Mouse (Mus musculus) kidney, postnatal 0 days (tissue): Measurements from ENCODE around the gene Cnksr1. TPM values are rescaled to one million over a fixed set of nuclear protein-coding genes. Genes with fewer than 3 reads are reported as not detected.

Experiments used
- ATAC-seq: fragments of 200-750 bp; cut with Nextera tagmentation; replicated peaks from 2 replicates; pipeline ENCODE4 v1.8.0; 2017; ENCODE audit warnings: low read depth, moderate number of reproducible peaks, moderate TSS enrichment, moderate library complexity; ENCODE audit not compliant: low FRiP score
- DNase-seq: peaks from one replicate; pipeline ENCODE4 v3.0.0-alpha.2; 2016; ENCODE audit warnings: low spot score
- H3K27ac ChIP-seq: fragments of 300-500 bp; sonication (generic); 2 replicates; pipeline ENCODE4 v1.5.1; 2014; ENCODE audit warnings: mild to moderate bottlenecking
- H3K27me3 ChIP-seq: fragments of 300-500 bp; sonication (generic); 2 replicates; pipeline ENCODE4 v1.6.1; 2014; ENCODE audit warnings: low read length, mixed read lengths; ENCODE audit not compliant: insufficient read depth
- H3K36me3 ChIP-seq: fragments of 300-500 bp; sonication (generic); 2 replicates; pipeline ENCODE4 v1.6.1; 2014; ENCODE audit warnings: low read length, mixed read lengths; ENCODE audit not compliant: insufficient read depth
- H3K4me1 ChIP-seq: fragments of 300-500 bp; sonication (generic); replicated peaks from 2 replicates; pipeline ENCODE4 v1.6.1; 2014; ENCODE audit warnings: antibody characterized with exemption, low read length, mixed read lengths; ENCODE audit not compliant: insufficient read depth
- H3K4me2 ChIP-seq: fragments of 300-500 bp; sonication (generic); 2 replicates; pipeline ENCODE4 v1.6.1; 2014; ENCODE audit warnings: mild to moderate bottlenecking, low read length, moderate library complexity, mixed read lengths
- H3K4me3 ChIP-seq: fragments of 300-500 bp; sonication (generic); replicated peaks from 2 replicates; pipeline ENCODE4 v1.5.1; 2014; ENCODE audit warnings: low read depth, low read length
- H3K9ac ChIP-seq: fragments of 300-500 bp; sonication (generic); 2 replicates; pipeline ENCODE4 v1.6.1; 2014; ENCODE audit warnings: low read depth, low read length
- H3K9me3 ChIP-seq: fragments of 300-500 bp; sonication (generic); replicated peaks from 2 replicates; pipeline ENCODE4 v1.6.1; 2016; ENCODE audit warnings: low read length, inconsistent platforms, mixed read lengths
- CTCF ChIP-seq: IDR thresholded peaks from 2 replicates; pipeline ENCODE4 v1.5.1; 2016; ENCODE audit warnings: antibody characterized with exemption, low read depth, mild to moderate bottlenecking, moderate library complexity
- WGBS: fragments of 180-500 bp; shearing (Covaris S2); extraction: QIAGEN DNeasy Blood & Tissue Kit; methylation state at CpG from one replicate; pipeline ENCODE4 v1.1.7; 2014; 5-methylcytosine and 5-hydroxymethylcytosine counted together
- polyA plus RNA-seq: library from polyadenylated mRNA; unstranded; fragments of >200 nt; fragmentation: Nextera tagmentation; extraction: Ambion mirVana; gene quantifications from 2 replicates; pipeline ENCODE4 v1.2.1, GENCODE M21; 2015

Cnksr1 gene
- polyA plus RNA-seq = 8.3 and 9.2 TPM in 2 replicates

DNA sequence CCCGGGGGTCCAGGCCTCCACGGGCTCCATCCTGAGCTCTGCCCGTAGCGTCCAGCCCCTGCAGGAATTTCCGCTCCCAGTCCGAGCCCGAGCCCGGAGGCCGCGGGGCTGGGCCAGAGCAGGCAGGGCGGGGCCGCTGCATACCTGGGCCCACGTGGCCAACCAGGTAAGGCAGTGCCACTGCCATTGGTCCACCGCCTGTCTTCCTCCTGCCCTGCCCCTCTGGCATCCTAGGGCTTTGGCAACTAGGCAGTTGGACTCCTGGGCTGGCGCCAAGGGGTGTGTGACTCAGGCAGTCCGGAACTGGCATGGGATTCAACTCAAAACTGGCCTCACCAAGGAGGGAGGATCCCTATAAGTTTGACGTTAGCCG is at the start of gene Cnksr1:
TSS of gene Cnksr1 (minus strand) at position 121 of the 373 bp plus-strand sequence.
- DNase-seq = peak; percentile 59
- no peaks in the 10 kb centered on the region for H3K27me3 ChIP-seq
- no peaks in the 10 kb centered on the region for H3K9me3 ChIP-seq
- TF ChIP-seq CTCF = no peak
- peak; percentile 94 for ATAC-seq
- 2% methylated on average over 18 of the region's 18 CpGs for WGBS
- H3K36me3 ChIP-seq = no peaks in the 10 kb centered on the region
- H3K4me2 ChIP-seq = peak within 1 kb of the TSS; percentile 53
- peak within 1 kb of the TSS; percentile 50 for H3K9ac ChIP-seq
- H3K4me1 ChIP-seq = 0 out of 2 replicates have a peak, but pooled peaks cover 3% of the 10 kb centered on the region
- peak within 1 kb of the TSS; percentile 68 for H3K27ac ChIP-seq
- H3K4me3 ChIP-seq = peak within 1 kb of the TSS; percentile 34

DNA sequence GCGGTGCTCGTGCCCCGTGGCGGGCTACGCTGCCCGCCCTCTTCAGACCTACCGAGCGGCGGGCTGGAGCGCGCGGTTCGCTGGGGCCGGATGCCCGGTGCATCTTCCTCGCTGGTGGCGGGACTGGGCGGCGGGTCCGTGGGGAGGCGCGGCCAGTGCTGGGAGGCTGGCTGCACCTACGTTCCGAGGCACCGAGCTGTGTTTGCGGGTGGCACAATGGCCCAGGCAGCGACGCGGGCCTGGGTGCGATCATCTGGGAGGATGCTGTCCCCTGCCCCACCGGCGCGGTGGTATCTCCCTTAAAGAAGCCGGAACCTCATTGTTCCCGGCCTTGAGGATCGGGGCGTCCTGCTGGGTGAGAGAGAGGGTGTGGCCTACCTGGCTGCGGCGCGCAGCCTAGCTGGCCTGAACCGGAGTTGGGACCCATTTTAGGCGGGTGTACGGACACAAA is 49.4 kb upstream of the Cnksr1 start, which contains the start of gene Pdik1l:
TSS of gene Pdik1l (minus strand) at position 321 of the 451 bp plus-strand sequence.
- TF ChIP-seq CTCF = no peak
- H3K4me2 ChIP-seq = peak within 1 kb of the TSS; percentile 93
- no peaks in the 10 kb centered on the region for H3K27me3 ChIP-seq
- no peaks in the 10 kb centered on the region for H3K9me3 ChIP-seq
- H3K36me3 ChIP-seq = no peaks in the 10 kb centered on the region
- peak within 1 kb of the TSS; percentile 99 for H3K27ac ChIP-seq
- ATAC-seq (peak; percentile 88), DNase-seq (peak; percentile 92)
- WGBS = under 1% methylated on average over 42 of the region's 43 CpGs
- H3K4me1 ChIP-seq = peaks cover 5% of the 10 kb centered on the region
- peak within 1 kb of the TSS; percentile 95 for H3K4me3 ChIP-seq
- peak within 1 kb of the TSS; percentile 95 for H3K9ac ChIP-seq

DNA sequence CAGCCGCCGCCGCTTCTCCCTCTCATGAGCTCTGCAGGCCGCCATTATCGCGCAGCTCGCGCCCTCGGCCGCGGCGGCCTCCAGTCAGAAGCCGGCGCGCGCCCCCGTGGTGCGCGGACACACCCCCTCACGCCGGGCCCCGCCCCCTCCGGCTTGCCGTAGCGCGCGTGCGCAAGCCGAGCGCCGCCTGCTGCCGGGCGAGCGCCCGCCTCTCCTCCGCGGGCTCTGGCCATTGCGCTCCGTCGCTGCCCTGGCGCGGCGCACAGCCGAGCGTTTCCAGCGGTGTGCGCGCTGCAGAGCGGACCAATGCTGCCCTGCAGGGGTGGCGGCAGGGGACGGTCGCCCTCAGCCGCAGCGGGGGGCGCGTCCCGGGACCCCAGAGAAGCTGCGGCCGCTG is 49.0 kb upstream of the Cnksr1 start:
- no peaks in the 10 kb centered on the region for H3K9me3 ChIP-seq
- peaks cover 5% of the 10 kb centered on the region for H3K4me1 ChIP-seq
- peak overlapping the region; percentile 95 for H3K9ac ChIP-seq
- TF ChIP-seq CTCF = peak; percentile 54
- ATAC-seq (peak; percentile 94), DNase-seq (peak; percentile 96)
- 0 out of 2 replicates have a peak, but pooled peaks cover 1% of the 10 kb centered on the region for H3K36me3 ChIP-seq
- H3K27me3 ChIP-seq = no peaks in the 10 kb centered on the region
- peak overlapping the region; percentile 99 for H3K27ac ChIP-seq
- WGBS = under 1% methylated on average over 52 of the region's 59 CpGs
- H3K4me3 ChIP-seq = peak overlapping the region; percentile 95
- peak overlapping the region; percentile 93 for H3K4me2 ChIP-seq

DNA sequence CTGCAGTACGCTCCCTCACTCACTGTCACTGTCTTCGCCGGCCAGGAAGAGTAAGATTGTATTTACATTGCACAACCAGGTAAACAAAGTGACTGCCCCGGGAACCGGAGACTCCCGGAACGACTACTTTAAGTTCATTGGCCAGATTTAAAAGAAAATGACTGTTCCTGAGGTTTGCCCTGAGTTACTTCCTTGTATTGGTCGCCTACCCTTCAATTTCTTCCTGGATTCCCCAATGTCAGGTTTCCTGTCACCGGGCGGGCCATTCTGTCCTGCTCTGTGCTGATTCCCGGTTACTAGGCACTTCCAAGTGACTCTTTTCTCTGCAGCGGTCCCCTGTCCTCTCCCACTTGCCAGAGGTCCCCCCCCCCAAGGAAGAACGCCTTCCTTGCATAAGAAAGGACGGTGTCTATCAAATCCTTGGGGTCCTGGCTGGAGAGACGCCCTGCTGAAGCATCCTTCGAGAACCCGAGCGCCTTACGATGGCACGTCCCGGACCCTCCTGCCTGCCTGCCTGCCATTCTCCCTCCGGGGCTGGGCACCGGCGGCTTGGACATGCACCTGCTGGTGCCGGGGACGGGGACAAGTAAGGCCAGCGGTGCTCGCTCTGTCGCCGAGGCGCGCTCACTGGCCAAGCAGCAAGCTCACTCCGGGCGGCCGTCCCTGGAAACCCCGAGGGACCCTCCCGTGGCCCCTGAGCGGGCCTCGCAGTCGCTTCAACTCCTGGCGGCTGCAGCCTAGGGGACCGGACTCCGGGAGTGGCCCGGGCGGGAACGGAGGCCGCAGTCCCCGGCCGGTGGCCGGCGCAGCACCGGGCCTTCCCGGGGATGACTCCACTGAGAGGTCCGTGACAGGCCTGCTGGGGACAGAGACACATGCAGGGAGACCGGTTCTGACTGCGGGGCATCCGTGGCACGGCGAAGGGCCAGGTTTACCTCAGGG is 48.3 kb upstream of the Cnksr1 start:
- TF ChIP-seq CTCF = no peak
- H3K9me3 ChIP-seq = no peaks in the 10 kb centered on the region
- 0 out of 2 replicates have a peak, but pooled peaks cover 7% of the 10 kb centered on the region for H3K36me3 ChIP-seq
- H3K9ac ChIP-seq = peak overlapping the region; percentile 95
- ATAC-seq = peak; percentile 44
- peak overlapping the region; percentile 93 for H3K4me2 ChIP-seq
- peak overlapping the region; percentile 99 for H3K27ac ChIP-seq
- under 1% methylated on average over 59 of the region's 59 CpGs for WGBS
- no peaks in the 10 kb centered on the region for H3K27me3 ChIP-seq
- peak overlapping the region; percentile 95 for H3K4me3 ChIP-seq
- H3K4me1 ChIP-seq = peaks cover 5% of the 10 kb centered on the region
- DNase-seq = peak; percentile 18

DNA sequence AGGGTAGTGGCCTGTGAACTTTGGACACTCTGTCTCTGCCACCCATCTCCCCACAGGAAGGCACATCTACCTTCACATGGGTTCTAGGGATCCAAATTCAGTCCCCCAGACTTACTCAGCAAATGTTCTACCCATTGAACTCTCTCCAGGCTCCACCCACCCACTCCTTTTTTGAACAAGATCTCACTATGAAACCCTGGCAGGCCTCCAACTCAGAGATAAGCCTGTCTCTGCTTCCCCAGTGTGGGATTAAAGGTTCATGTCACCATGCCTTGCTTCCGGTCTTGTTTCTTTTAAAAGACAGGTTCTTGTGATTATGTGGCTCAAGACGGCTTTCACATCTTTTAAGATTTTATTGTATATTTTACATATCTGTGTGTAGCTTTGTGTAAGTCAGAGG is 46.7 kb upstream of the Cnksr1 start:
- Histone ChIP-seq H3K36me3 (0 out of 2 replicates have a peak, but pooled peaks cover 7% of the 10 kb centered on the region), H3K27ac (no peak overlapping the region), H3K4me3 (no peak overlapping the region), H3K9ac (no peak overlapping the region), H3K9me3 (no peaks in the 10 kb centered on the region), H3K27me3 (no peaks in the 10 kb centered on the region), H3K4me2 (no peak overlapping the region), H3K4me1 (peaks cover 5% of the 10 kb centered on the region)
- DNase-seq (no peak), ATAC-seq (no peak)
- no peak for TF ChIP-seq CTCF
- WGBS = 97% methylated on average over 2 of the region's 2 CpGs
